Mouse (Mus musculus): ENCODE results near the gene Birc6. TPM values are rescaled to one million over a fixed set of nuclear protein-coding genes. Genes with fewer than 3 reads are reported as not detected.
"Not testable (repeated sequence)": the region's sequence is repeated elsewhere in the genome, so short reads cannot be mapped to it uniquely, and the experiment has no call there.

The Birc6 gene
- polyA plus RNA-seq, 1 experiment = 103 TPM

DNA sequence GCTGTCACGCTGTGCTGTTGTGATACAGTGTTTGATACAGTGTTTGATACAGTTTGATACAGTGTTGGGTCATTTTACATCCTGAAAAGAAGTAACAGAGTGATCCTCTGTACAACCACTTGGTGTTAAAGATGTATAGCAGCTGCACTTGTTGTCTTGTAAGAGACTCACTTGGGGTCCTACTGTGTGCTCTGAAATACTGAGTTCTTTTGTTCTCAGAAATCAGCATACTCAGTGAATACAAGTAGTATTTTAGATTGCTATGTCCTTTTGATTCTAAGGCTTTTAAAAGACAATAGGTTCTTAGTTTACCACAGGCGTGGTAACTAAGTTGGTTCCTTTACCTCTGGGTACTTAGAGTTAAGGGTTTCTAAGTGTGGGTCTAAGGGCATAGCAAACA, 160.5 kb downstream of the Birc6 start:
- Histone ChIP-seq H3K36me3 (ENCODE audit: control insufficient read depth, insufficient read depth, low read length) (peaks cover 27% of the 10 kb centered on the region), H3K4me3 (ENCODE audit: extremely low read depth, insufficient read depth, insufficient read length) (no peak overlapping the region), H3K27me3 (ENCODE audit: control insufficient read depth, insufficient read depth, low read length) (no peaks in the 10 kb centered on the region), H3K4me1 (ENCODE audit: control insufficient read depth, insufficient read depth, insufficient read length) (no peaks in the 10 kb centered on the region), H3K27ac (ENCODE audit: insufficient read depth, low read length) (no peak overlapping the region)
- no peak for TF ChIP-seq POLR2A (IDR thresholded peaks at IDR 0.05; ENCODE audit: low read depth, low read length)
- no peak for TF ChIP-seq CTCF (IDR thresholded peaks at IDR 0.05; ENCODE audit: extremely low read depth, insufficient read depth, insufficient read length, insufficient replicate concordance)
- WGBS = 98% methylated on average over 2 of the region's 2 CpGs
- no peak for DNase-seq (ENCODE audit: low read depth in 1 of 2, low spot score in 2 of 2)

DNA sequence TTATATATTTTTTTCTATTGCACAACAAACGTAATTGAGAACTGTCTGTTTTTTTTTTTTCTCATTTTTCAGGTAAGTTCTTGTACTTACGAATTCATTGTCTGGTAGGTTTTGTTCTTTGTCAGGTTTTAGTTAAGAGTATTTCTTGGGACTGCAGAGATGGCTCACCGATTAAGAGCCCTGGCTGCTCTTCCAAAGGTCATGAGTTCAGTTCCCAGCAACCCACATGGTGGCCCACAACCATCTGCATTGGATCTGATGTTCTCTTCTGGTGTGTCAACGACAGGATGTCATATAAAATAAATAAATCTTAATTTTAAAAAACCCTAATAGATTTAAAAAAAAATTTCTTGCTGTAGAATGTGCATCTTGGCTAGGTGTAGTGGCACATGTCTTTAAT, 161.3 kb downstream of the Birc6 start:
- Histone ChIP-seq H3K4me1 (ENCODE audit: control insufficient read depth, insufficient read depth, insufficient read length) (no peaks in the 10 kb centered on the region), H3K27ac (ENCODE audit: insufficient read depth, low read length) (no peak overlapping the region), H3K27me3 (ENCODE audit: control insufficient read depth, insufficient read depth, low read length) (no peaks in the 10 kb centered on the region), H3K4me3 (ENCODE audit: extremely low read depth, insufficient read depth, insufficient read length) (no peak overlapping the region), H3K36me3 (ENCODE audit: control insufficient read depth, insufficient read depth, low read length) (peaks cover 26% of the 10 kb centered on the region)
- no peak for TF ChIP-seq POLR2A (IDR thresholded peaks at IDR 0.05; ENCODE audit: low read depth, low read length)
- TF ChIP-seq CTCF (IDR thresholded peaks at IDR 0.05; ENCODE audit: extremely low read depth, insufficient read depth, insufficient read length, insufficient replicate concordance) = no peak
- no peak for DNase-seq (ENCODE audit: low read depth in 1 of 2, low spot score in 2 of 2)
- 93% methylated on average over 4 of the region's 4 CpGs for WGBS

DNA sequence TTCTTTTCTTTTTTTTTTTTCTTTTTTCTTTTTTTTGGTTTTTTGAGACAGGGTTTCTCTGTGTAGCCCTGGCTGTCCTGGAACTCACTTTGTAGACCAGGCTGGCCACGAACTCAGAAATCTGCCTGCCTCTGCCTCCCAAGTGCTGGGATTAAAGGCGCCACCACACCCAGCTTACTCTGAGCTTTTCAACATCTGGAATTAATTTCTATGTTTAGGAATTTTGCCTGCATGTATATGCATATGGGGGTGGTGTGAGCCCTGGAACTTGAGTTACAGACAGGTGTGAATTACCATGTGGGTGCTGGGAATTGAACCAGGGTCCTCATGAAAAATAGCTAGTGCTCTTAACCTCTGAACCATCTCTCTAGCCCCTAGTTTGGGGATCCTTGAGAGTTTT, 173.6 kb downstream of the Birc6 start:
- not testable (repeated sequence) for H3K4me1 ChIP-seq (ENCODE audit: control insufficient read depth, insufficient read depth, insufficient read length); H3K27me3 ChIP-seq (ENCODE audit: control insufficient read depth, insufficient read depth, low read length); H3K27ac ChIP-seq (ENCODE audit: insufficient read depth, low read length); DNase-seq (ENCODE audit: low read depth in 1 of 2, low spot score in 2 of 2); H3K4me3 ChIP-seq (ENCODE audit: extremely low read depth, insufficient read depth, insufficient read length)
- WGBS = 96% methylated on average over 2 of the region's 2 CpGs
- H3K36me3 ChIP-seq (ENCODE audit: control insufficient read depth, insufficient read depth, low read length) = peaks cover 39% of the 10 kb centered on the region

DNA sequence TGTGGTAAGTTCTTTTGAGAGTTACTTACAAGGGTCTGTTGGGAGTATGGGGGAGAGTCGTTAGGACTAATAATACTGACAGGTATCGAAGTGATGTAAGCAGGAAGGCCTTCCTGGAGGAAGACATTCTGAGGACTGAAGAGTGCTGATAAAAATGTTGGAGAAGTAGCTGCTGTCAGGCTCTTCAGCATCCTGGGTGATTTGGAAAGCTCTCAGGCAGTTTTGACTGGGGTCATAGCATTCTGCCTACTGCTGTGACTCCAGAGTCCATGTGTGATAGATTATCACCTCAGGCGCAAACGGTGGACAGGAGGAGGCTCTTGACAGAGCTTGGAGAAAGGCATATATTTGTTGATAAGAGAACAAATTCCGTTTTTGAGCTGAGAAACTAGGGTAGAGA, 177.4 kb downstream of the Birc6 start:
- no peaks in the 10 kb centered on the region for H3K4me1 ChIP-seq (ENCODE audit: control insufficient read depth, insufficient read depth, insufficient read length)
- no peaks in the 10 kb centered on the region for H3K27me3 ChIP-seq (ENCODE audit: control insufficient read depth, insufficient read depth, low read length)
- WGBS = 90% methylated on average over 5 of the region's 5 CpGs
- TF ChIP-seq POLR2A (IDR thresholded peaks at IDR 0.05; ENCODE audit: low read depth, low read length) (no peak), CTCF (IDR thresholded peaks at IDR 0.05; ENCODE audit: extremely low read depth, insufficient read depth, insufficient read length, insufficient replicate concordance) (no peak)
- DNase-seq (ENCODE audit: low read depth in 1 of 2, low spot score in 2 of 2) = no peak
- no peak overlapping the region for H3K27ac ChIP-seq (ENCODE audit: insufficient read depth, low read length)
- H3K4me3 ChIP-seq (ENCODE audit: extremely low read depth, insufficient read depth, insufficient read length) = no peak overlapping the region
- H3K36me3 ChIP-seq (ENCODE audit: control insufficient read depth, insufficient read depth, low read length) = peaks cover 16% of the 10 kb centered on the region

DNA sequence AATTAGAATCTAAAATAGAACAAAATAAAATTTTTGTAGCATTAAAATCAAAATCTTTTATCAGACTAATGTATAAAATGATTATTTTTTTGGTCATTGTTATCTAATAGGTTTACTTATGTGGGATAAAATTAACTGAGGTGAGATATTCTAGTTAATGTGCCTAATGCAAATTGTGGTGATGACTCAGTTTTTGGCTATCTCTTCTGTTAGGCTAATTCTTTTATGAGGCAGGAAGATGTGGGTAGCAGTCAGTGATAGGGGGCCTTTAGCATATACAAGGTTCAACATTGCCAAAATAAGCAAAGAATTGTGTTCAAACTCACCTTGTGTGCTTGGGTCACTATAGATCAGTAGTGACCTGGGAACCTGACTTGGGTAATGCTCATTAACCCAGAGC, 178.5 kb downstream of the Birc6 start:
- Histone ChIP-seq H3K4me1 (ENCODE audit: control insufficient read depth, insufficient read depth, insufficient read length) (no peaks in the 10 kb centered on the region), H3K27me3 (ENCODE audit: control insufficient read depth, insufficient read depth, low read length) (no peaks in the 10 kb centered on the region), H3K4me3 (ENCODE audit: extremely low read depth, insufficient read depth, insufficient read length) (no peak overlapping the region), H3K27ac (ENCODE audit: insufficient read depth, low read length) (no peak overlapping the region), H3K36me3 (ENCODE audit: control insufficient read depth, insufficient read depth, low read length) (peaks cover 12% of the 10 kb centered on the region)
- no peak for DNase-seq (ENCODE audit: low read depth in 1 of 2, low spot score in 2 of 2)
- no peak for TF ChIP-seq CTCF (IDR thresholded peaks at IDR 0.05; ENCODE audit: extremely low read depth, insufficient read depth, insufficient read length, insufficient replicate concordance)
- TF ChIP-seq POLR2A (IDR thresholded peaks at IDR 0.05; ENCODE audit: low read depth, low read length) = no peak

DNA sequence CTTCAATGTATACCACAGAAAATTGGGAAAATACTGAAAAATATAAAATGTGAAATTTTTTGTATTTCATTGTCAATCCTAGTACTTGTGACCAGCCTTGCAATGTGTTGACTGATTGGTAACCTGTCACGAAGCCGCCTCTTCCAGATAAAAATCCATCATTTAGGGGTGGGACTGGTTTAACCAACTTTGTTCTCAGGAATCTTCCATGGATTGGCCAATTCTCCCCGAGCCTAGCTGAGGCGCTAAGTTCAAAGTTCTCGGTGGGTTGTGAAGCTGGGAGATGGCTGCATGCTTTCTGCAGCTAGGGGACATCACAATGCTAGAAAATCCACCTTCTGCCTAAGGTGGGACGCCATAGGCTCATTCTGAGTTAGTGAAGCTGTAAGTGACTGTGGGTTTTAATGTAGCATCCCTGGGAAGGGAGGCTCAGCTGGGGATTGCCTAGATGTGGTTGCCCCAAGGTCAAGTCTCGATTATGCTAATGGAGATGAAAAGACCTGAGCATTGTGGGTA, 179.6 kb downstream of the Birc6 start:
- 86% methylated on average over 7 of the region's 7 CpGs for WGBS
- H3K36me3 ChIP-seq (ENCODE audit: control insufficient read depth, insufficient read depth, low read length) = peaks cover 9% of the 10 kb centered on the region

DNA sequence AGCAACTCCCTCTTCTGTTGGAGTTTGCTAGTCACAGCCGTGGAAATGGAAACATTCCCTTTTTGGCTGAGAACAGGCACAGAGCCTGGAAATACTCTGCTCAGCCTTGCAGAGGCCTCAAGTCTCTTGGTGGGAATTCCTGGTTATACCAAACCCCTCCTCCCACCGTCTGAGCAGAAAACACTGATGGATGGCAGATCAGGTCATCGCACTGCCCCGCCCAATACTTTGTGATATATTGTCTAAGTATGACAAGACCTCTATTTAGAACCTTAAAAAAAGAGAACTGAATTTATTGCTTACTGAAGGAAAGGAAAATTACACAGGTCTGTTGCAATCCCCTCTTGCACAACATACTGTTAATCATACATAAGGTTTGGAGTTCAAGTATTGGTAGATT, 182.6 kb downstream of the Birc6 start:
- WGBS = 62% methylated on average over 4 of the region's 4 CpGs
- no peak overlapping the region for H3K27ac ChIP-seq (ENCODE audit: insufficient read depth, low read length)
- TF ChIP-seq POLR2A (IDR thresholded peaks at IDR 0.05; ENCODE audit: low read depth, low read length) = no peak
- TF ChIP-seq CTCF (IDR thresholded peaks at IDR 0.05; ENCODE audit: extremely low read depth, insufficient read depth, insufficient read length, insufficient replicate concordance) = no peak
- no peaks in the 10 kb centered on the region for H3K36me3 ChIP-seq (ENCODE audit: control insufficient read depth, insufficient read depth, low read length)
- no peak for DNase-seq (ENCODE audit: low read depth in 1 of 2, low spot score in 2 of 2)
- no peaks in the 10 kb centered on the region for H3K4me1 ChIP-seq (ENCODE audit: control insufficient read depth, insufficient read depth, insufficient read length)
- no peaks in the 10 kb centered on the region for H3K27me3 ChIP-seq (ENCODE audit: control insufficient read depth, insufficient read depth, low read length)
- no peak overlapping the region for H3K4me3 ChIP-seq (ENCODE audit: extremely low read depth, insufficient read depth, insufficient read length)

More for the DNA sequence above, 179.6 kb downstream of the Birc6 start:
- H3K27ac ChIP-seq (ENCODE audit: insufficient read depth, low read length) = no peak overlapping the region
- no peaks in the 10 kb centered on the region for H3K27me3 ChIP-seq (ENCODE audit: control insufficient read depth, insufficient read depth, low read length)
- no peaks in the 10 kb centered on the region for H3K4me1 ChIP-seq (ENCODE audit: control insufficient read depth, insufficient read depth, insufficient read length)
- TF ChIP-seq POLR2A (IDR thresholded peaks at IDR 0.05; ENCODE audit: low read depth, low read length) (no peak), CTCF (IDR thresholded peaks at IDR 0.05; ENCODE audit: extremely low read depth, insufficient read depth, insufficient read length, insufficient replicate concordance) (no peak)
- no peak for DNase-seq (ENCODE audit: low read depth in 1 of 2, low spot score in 2 of 2)
- no peak overlapping the region for H3K4me3 ChIP-seq (ENCODE audit: extremely low read depth, insufficient read depth, insufficient read length)

Data from spleen, adult 2 months (tissue).